Mouse (Mus musculus): ENCODE results near the gene Zfp442. TPM values are rescaled to one million over a fixed set of nuclear protein-coding genes. Genes with fewer than 3 reads are reported as not detected.

Gene Zfp442
- 2.4 and 2.8 TPM in 2 replicates for polyA plus RNA-seq (2015; fragmentation: Nextera tagmentation; extraction: Ambion mirVana)

GRCm38 (mm10) chr2:150451180-150451919 lies at the start of gene Zfp442:
Gene Zfp442 (minus strand): TSS chr2:150451486.

GRCm38 (mm10) chr2:150484939-150485778 lies 33.9 kb upstream of the Zfp442 start, which contains the start of gene Zfp345:
Gene Zfp345 (minus strand): TSS chr2:150485091.

DNA sequence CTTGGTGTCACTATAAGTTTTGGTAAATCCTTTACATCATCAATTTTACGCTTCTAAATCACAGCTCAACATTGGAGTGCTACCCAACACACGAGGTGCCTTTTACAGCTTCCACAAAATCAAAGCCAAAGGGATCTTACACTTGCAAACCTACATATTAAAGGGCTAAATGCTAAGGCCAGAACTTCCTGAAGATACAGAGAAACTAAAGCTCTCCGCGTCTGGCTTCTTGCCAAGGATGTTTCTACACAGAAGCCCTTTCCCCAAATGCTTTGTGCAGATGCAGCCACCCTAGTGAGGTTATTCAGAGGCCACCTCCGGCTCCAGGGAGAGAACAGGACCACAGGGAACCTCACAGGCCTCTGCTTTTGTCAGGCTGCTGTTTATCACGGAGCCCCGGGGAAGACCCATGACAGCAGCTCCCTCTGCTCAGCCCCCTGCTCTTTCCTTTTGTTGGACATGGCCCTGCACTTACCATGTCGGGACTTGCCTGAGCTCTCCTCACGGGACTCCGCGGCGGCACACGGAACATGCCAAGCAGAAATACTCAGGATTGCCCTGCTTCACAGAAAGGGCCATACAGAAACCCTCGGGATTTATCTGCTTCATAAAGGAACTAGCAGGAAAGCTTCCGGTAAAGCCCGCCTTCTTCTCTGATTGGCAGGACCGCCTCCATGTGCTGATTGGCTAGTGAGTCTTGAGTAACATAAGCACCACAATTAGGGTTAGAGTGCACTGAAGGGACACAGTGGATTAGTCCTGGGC lies 89.0 kb downstream of the Zfp442 start, which contains the start of gene 3300002I08Rik:
Gene 3300002I08Rik, minus strand, starts transcription at position 653 of the 765 bp plus-strand sequence.

Other genes starting within 250 kb of the Zfp442 start
- 2.2 and 3.0 TPM in 2 replicates for gene Zfp937, start 233.4 kb downstream of the Zfp442 start, polyA plus RNA-seq (2015; fragmentation: Nextera tagmentation; extraction: Ambion mirVana)
- gene Gm21994, start 195.9 kb downstream of the Zfp442 start, polyA plus RNA-seq (2015; fragmentation: Nextera tagmentation; extraction: Ambion mirVana): 2.2 and 2.3 TPM in 2 replicates
- not detected in 2 replicates for gene Gm14124, start 194.0 kb downstream of the Zfp442 start, polyA plus RNA-seq (2015; fragmentation: Nextera tagmentation; extraction: Ambion mirVana)
- 1.3 and 1.4 TPM in 2 replicates for gene Gm10130, start 127.8 kb downstream of the Zfp442 start, polyA plus RNA-seq (2015; fragmentation: Nextera tagmentation; extraction: Ambion mirVana)
- 2.3 and 3.3 TPM in 2 replicates for gene 3300002I08Rik, start 88.7 kb downstream of the Zfp442 start, polyA plus RNA-seq (2015; fragmentation: Nextera tagmentation; extraction: Ambion mirVana)
- 0.06 TPM in 1 of 2 replicates, not detected in the other for gene Zfp345, start 33.6 kb upstream of the Zfp442 start, polyA plus RNA-seq (2015; fragmentation: Nextera tagmentation; extraction: Ambion mirVana)
- 3.8 and 5.6 TPM in 2 replicates for gene Cst7, start 118.9 kb upstream of the Zfp442 start, polyA plus RNA-seq (2015; fragmentation: Nextera tagmentation; extraction: Ambion mirVana)
- gene Apmap, start 157.1 kb upstream of the Zfp442 start, polyA plus RNA-seq (2015; fragmentation: Nextera tagmentation; extraction: Ambion mirVana): 27.1 and 85.5 TPM in 2 replicates
- 10.9 and 12.9 TPM in 2 replicates for gene Acss1, start 217.0 kb upstream of the Zfp442 start, polyA plus RNA-seq (2015; fragmentation: Nextera tagmentation; extraction: Ambion mirVana)
- not detected in 2 replicates for gene Vsx1, start 237.9 kb upstream of the Zfp442 start, polyA plus RNA-seq (2015; fragmentation: Nextera tagmentation; extraction: Ambion mirVana)

Measured in skeletal muscle tissue, postnatal 0 days (tissue).